Mouse (Mus musculus): ENCODE measurements around the gene Gm49325. TPM values are rescaled to one million over a fixed set of nuclear protein-coding genes. Genes with fewer than 3 reads are reported as not detected.

Gene Gm49325
- polyA plus RNA-seq, 1 experiment from 2014 or later: 1.2 TPM

GRCm38 (mm10) chr10:77586637-77587036 lies 19.4 kb upstream of the Gm49325 start:
- Histone ChIP-seq H3K4me1 (replicated peaks; ENCODE audit: control insufficient read depth, insufficient read depth, low read length) (peaks cover 11% of the 10 kb centered on the region), H3K27ac (ENCODE audit: low read length) (no peak overlapping the region), H3K27me3 (replicated peaks; ENCODE audit: control insufficient read depth, insufficient read depth, low read length) (no peaks in the 10 kb centered on the region), H3K9me3 (ENCODE audit: control insufficient read depth, low read length) (no peaks in the 10 kb centered on the region), H3K4me3 (replicated peaks; ENCODE audit: low read length) (no peak overlapping the region), H3K9ac (replicated peaks; ENCODE audit: low read depth, low read length) (no peak overlapping the region), H3K4me2 (ENCODE audit: low read length) (no peak overlapping the region), H3K36me3 (ENCODE audit: control insufficient read depth, insufficient read depth) (no peaks in the 10 kb centered on the region)
- no peak for ATAC-seq
- 91% methylated on average over 3 of the region's 3 CpGs for WGBS

DNA sequence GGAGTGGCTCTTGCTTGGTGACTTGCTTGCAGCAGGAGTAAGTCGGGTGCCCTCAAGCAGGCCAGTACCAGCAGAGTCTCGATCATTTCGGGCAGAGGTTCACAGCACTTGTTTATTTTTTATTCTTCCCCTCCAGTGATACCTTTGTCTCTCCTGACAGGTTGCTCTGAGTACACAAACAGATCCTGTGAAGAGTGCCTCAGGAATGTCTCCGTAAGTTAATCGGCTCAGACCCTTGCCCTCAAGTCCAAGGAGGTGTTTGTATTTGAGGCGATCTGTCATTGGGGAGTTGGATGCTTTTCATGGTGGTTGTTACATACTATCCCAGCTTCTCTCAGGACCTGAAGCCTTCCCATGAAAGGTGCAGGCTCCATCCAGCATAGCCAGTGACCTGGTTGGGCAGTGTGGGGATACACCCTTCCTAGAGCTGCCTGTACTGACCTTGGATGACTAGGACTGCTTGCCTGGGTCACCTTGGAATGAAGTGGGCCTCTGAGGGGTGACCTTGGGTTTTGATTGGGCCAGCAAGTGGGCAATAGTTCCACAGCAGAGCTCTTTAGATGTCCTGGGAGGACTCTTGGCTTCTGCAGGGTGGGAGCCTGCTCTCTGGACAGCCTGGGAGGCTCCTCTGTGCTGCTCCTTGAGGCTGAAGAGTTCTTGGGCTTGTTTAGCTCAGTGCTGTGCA lies 18.8 kb upstream of the Gm49325 start:
- WGBS: 94% methylated on average over 6 of the region's 6 CpGs
- H3K27ac ChIP-seq (ENCODE audit: low read length): no peak overlapping the region
- H3K4me3 ChIP-seq (replicated peaks; ENCODE audit: low read length): no peak overlapping the region
- no peaks in the 10 kb centered on the region for H3K27me3 ChIP-seq (replicated peaks; ENCODE audit: control insufficient read depth, insufficient read depth, low read length)
- ATAC-seq: no peak
- no peaks in the 10 kb centered on the region for H3K9me3 ChIP-seq (ENCODE audit: control insufficient read depth, low read length)
- H3K4me2 ChIP-seq (ENCODE audit: low read length): no peak overlapping the region
- no peak overlapping the region for H3K9ac ChIP-seq (replicated peaks; ENCODE audit: low read depth, low read length)
- no peaks in the 10 kb centered on the region for H3K36me3 ChIP-seq (ENCODE audit: control insufficient read depth, insufficient read depth)
- peaks cover 10% of the 10 kb centered on the region for H3K4me1 ChIP-seq (replicated peaks; ENCODE audit: control insufficient read depth, insufficient read depth, low read length)

DNA sequence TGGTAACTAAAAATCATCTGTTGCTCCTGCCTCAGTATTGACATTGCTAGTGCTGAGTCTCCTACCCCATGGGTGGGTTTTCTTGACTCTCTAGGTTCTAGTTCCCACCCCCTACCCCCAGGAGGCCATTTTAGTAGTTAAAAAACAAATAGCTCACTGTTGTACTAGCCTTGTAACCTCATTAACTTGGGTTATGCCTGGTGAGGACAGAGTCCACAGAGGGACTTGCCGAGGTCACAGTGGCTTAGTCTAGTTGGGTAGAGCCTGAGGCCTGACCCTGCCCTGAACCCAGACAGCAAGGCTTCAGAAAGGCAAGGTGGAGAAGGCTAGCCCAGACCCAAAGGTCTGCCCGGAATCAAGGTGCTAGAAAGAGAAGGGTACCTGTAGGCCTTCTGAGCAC lies 18.0 kb upstream of the Gm49325 start:
- WGBS: 82% methylated on average over 2 of the region's 2 CpGs
- Histone ChIP-seq H3K4me3 (replicated peaks; ENCODE audit: low read length) (no peak overlapping the region), H3K4me1 (replicated peaks; ENCODE audit: control insufficient read depth, insufficient read depth, low read length) (peaks cover 2% of the 10 kb centered on the region), H3K4me2 (ENCODE audit: low read length) (no peak overlapping the region), H3K9me3 (ENCODE audit: control insufficient read depth, low read length) (no peaks in the 10 kb centered on the region), H3K36me3 (ENCODE audit: control insufficient read depth, insufficient read depth) (peaks cover 5% of the 10 kb centered on the region; the same call in 1 of the 2 replicates), H3K27ac (ENCODE audit: low read length) (no peak overlapping the region), H3K9ac (replicated peaks; ENCODE audit: low read depth, low read length) (no peak overlapping the region), H3K27me3 (replicated peaks; ENCODE audit: control insufficient read depth, insufficient read depth, low read length) (no peaks in the 10 kb centered on the region)
- no peak for ATAC-seq

GRCm38 (mm10) chr10:77589117-77589516 lies 16.9 kb upstream of the Gm49325 start:
- 88% methylated on average over 7 of the region's 7 CpGs for WGBS
- peaks cover 11% of the 10 kb centered on the region for H3K36me3 ChIP-seq (ENCODE audit: control insufficient read depth, insufficient read depth)
- H3K9me3 ChIP-seq (ENCODE audit: control insufficient read depth, low read length): no peaks in the 10 kb centered on the region
- no peaks in the 10 kb centered on the region for H3K27me3 ChIP-seq (replicated peaks; ENCODE audit: control insufficient read depth, insufficient read depth, low read length)
- H3K27ac ChIP-seq (ENCODE audit: low read length): no peak overlapping the region
- no peaks in the 10 kb centered on the region for H3K4me1 ChIP-seq (replicated peaks; ENCODE audit: control insufficient read depth, insufficient read depth, low read length)
- H3K4me3 ChIP-seq (replicated peaks; ENCODE audit: low read length): no peak overlapping the region
- no peak overlapping the region for H3K4me2 ChIP-seq (ENCODE audit: low read length)
- no peak for ATAC-seq
- H3K9ac ChIP-seq (replicated peaks; ENCODE audit: low read depth, low read length): no peak overlapping the region

- Histone ChIP-seq H3K4me2 (ENCODE audit: low read length) (no peak overlapping the region), H3K27me3 (replicated peaks; ENCODE audit: control insufficient read depth, insufficient read depth, low read length) (no peaks in the 10 kb centered on the region), H3K27ac (ENCODE audit: low read length) (no peak overlapping the region), H3K4me3 (replicated peaks; ENCODE audit: low read length) (no peak overlapping the region), H3K36me3 (ENCODE audit: control insufficient read depth, insufficient read depth) (peaks cover 17% of the 10 kb centered on the region), H3K9ac (replicated peaks; ENCODE audit: low read depth, low read length) (no peak overlapping the region), H3K4me1 (replicated peaks; ENCODE audit: control insufficient read depth, insufficient read depth, low read length) (no peaks in the 10 kb centered on the region), H3K9me3 (ENCODE audit: control insufficient read depth, low read length) (no peaks in the 10 kb centered on the region)
- no peak for ATAC-seq
- 74% methylated on average over 8 of the region's 8 CpGs for WGBS
Measured at GRCm38 (mm10) chr10:77589749-77590148, 16.2 kb upstream of the Gm49325 start.

- 40% methylated on average over 6 of the region's 6 CpGs for WGBS
- peak; percentile 36; the same call in 1 of the 2 replicates for ATAC-seq
Measured at GRCm38 (mm10) chr10:77590812-77591211, 15.2 kb upstream of the Gm49325 start.

DNA sequence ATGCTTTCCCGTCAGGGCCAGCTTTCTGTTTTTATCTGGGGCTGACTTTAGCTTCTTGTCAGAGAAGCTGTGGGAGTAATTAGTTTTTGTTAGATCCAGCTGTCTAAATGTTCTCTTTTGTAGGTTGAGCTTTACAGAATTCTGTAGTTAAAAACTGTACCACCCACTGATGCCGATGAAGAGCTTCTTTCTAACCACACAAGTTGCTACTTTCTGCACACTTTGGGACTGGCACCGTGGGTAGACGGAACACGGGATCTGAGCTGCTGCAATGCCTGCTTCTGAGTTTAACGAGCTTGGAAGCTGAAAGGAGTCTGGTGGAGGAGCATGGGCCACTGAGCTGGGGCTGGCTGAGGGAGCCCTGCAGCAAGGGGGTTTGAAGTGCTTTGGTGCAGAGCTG lies 14.5 kb upstream of the Gm49325 start:
- H3K4me2 ChIP-seq (ENCODE audit: low read length): no peak overlapping the region
- H3K4me1 ChIP-seq (replicated peaks; ENCODE audit: control insufficient read depth, insufficient read depth, low read length): no peaks in the 10 kb centered on the region
- peaks cover 17% of the 10 kb centered on the region for H3K36me3 ChIP-seq (ENCODE audit: control insufficient read depth, insufficient read depth)
- H3K4me3 ChIP-seq (replicated peaks; ENCODE audit: low read length): no peak overlapping the region
- 46% methylated on average over 6 of the region's 6 CpGs for WGBS
- H3K27me3 ChIP-seq (replicated peaks; ENCODE audit: control insufficient read depth, insufficient read depth, low read length): no peaks in the 10 kb centered on the region
- no peak overlapping the region for H3K9ac ChIP-seq (replicated peaks; ENCODE audit: low read depth, low read length)
- H3K9me3 ChIP-seq (ENCODE audit: control insufficient read depth, low read length): no peaks in the 10 kb centered on the region
- no peak for ATAC-seq
- H3K27ac ChIP-seq (ENCODE audit: low read length): no peak overlapping the region

More at GRCm38 (mm10) chr10:77590812-77591211, 15.2 kb upstream of the Gm49325 start:
- Histone ChIP-seq H3K36me3 (ENCODE audit: control insufficient read depth, insufficient read depth) (peaks cover 17% of the 10 kb centered on the region), H3K9ac (replicated peaks; ENCODE audit: low read depth, low read length) (no peak overlapping the region), H3K9me3 (ENCODE audit: control insufficient read depth, low read length) (no peaks in the 10 kb centered on the region), H3K4me1 (replicated peaks; ENCODE audit: control insufficient read depth, insufficient read depth, low read length) (no peaks in the 10 kb centered on the region), H3K27me3 (replicated peaks; ENCODE audit: control insufficient read depth, insufficient read depth, low read length) (no peaks in the 10 kb centered on the region), H3K27ac (ENCODE audit: low read length) (no peak overlapping the region), H3K4me3 (replicated peaks; ENCODE audit: low read length) (no peak overlapping the region), H3K4me2 (ENCODE audit: low read length) (no peak overlapping the region)

- H3K27ac ChIP-seq (ENCODE audit: low read length): no peak overlapping the region
- H3K4me2 ChIP-seq (ENCODE audit: low read length): no peak overlapping the region
- ATAC-seq: no peak
- no peak overlapping the region for H3K9ac ChIP-seq (replicated peaks; ENCODE audit: low read depth, low read length)
- no peaks in the 10 kb centered on the region for H3K4me1 ChIP-seq (replicated peaks; ENCODE audit: control insufficient read depth, insufficient read depth, low read length)
- peaks cover 29% of the 10 kb centered on the region for H3K36me3 ChIP-seq (ENCODE audit: control insufficient read depth, insufficient read depth)
- H3K4me3 ChIP-seq (replicated peaks; ENCODE audit: low read length): no peak overlapping the region
- 97% methylated on average over 2 of the region's 2 CpGs for WGBS
- H3K27me3 ChIP-seq (replicated peaks; ENCODE audit: control insufficient read depth, insufficient read depth, low read length): no peaks in the 10 kb centered on the region
- no peaks in the 10 kb centered on the region for H3K9me3 ChIP-seq (ENCODE audit: control insufficient read depth, low read length)
Measured at GRCm38 (mm10) chr10:77596060-77596459, 9.9 kb upstream of the Gm49325 start.

DNA sequence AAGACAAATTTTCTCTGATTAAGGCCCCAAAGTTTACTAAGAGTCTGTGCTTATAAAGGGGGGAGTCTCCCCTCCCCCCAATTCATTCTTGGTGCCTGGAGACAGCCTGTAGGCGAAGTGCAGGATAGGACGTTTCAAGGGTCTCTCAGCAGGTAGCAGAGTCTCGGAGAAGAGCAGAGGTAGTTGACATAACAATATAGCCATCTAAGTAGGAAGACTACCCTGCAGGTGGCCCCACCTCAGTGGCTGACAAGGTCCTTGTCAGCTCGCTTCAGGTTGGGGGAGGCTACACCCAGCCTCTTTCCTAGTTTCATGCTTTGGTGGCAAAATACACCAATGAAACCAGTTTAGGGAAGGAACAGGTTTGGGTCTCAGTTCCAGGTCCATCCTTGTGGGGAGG lies 3.0 kb upstream of the Gm49325 start:
- Histone ChIP-seq H3K4me2 (ENCODE audit: low read length) (no peak overlapping the region), H3K4me3 (replicated peaks; ENCODE audit: low read length) (no peak overlapping the region), H3K27ac (ENCODE audit: low read length) (no peak overlapping the region), H3K27me3 (replicated peaks; ENCODE audit: control insufficient read depth, insufficient read depth, low read length) (no peaks in the 10 kb centered on the region), H3K9me3 (ENCODE audit: control insufficient read depth, low read length) (0 out of 2 replicates have a peak, but pooled peaks cover 3% of the 10 kb centered on the region), H3K36me3 (ENCODE audit: control insufficient read depth, insufficient read depth) (peaks cover 4% of the 10 kb centered on the region), H3K9ac (replicated peaks; ENCODE audit: low read depth, low read length) (no peak overlapping the region), H3K4me1 (replicated peaks; ENCODE audit: control insufficient read depth, insufficient read depth, low read length) (peaks cover 11% of the 10 kb centered on the region)
- WGBS: 57% methylated on average over 4 of the region's 4 CpGs
- ATAC-seq: no peak

All from forebrain, embryonic 16.5 days (tissue).